Mouse (Mus musculus) olfactory bulb, adult 2 months (tissue): ENCODE results near the gene Hyal3.

Experiments
- CTCF ChIP-seq: fragments of 200-500 bp; IDR thresholded peaks from 2 replicates; pipeline ENCODE4 v1.5.1; 2012; ENCODE audit warnings: low read depth, mild to moderate bottlenecking, low read length, moderate library complexity; ENCODE audit not compliant: insufficient read depth
- POLR2A ChIP-seq: fragments of 200-500 bp; IDR thresholded peaks from 2 replicates; pipeline ENCODE4 v1.6.1; 2012; ENCODE audit warnings: mild to moderate bottlenecking, low read depth, low read length, moderate library complexity; ENCODE audit not compliant: insufficient read depth

GRCm38 (mm10) chr9:107599433-107599832 is 18.8 kb downstream of the Hyal3 start:
- TF ChIP-seq CTCF (no peak), POLR2A (no peak)
